Mouse (Mus musculus) frontal cortex, adult (tissue): Measurements from ENCODE around the gene Nup188.

Experiments
- ATAC-seq: cut with Nextera tagmentation; 2 replicates; pipeline ENCODE4 v1.9.2; 2017; ENCODE audit warnings: mild to moderate bottlenecking, moderate library complexity, mixed read lengths; ENCODE audit not compliant: low TSS enrichment

Nup188 gene

GRCm38 (mm10) chr2:30386913-30387312 is 100.7 kb downstream of the Nup188 start:
- no peak for ATAC-seq

DNA sequence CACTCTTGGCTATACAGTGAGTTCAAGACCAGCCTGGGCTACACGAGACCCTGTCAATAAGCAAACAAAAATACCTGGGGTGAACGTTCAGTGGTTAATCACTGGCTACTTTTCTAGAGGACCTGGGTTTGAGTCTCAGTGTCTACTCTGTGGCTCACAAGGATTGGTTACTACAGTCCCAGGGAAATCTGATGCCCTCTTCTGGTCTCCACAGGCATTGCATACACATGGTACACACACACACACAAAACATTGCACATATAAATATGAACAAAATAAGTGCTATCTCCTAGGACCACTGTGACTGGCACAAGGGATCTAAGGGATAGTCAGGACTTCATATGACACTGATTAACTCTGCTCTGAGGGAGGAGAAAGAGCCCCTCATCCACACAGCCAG is 102.8 kb downstream of the Nup188 start:
- no peak for ATAC-seq

DNA sequence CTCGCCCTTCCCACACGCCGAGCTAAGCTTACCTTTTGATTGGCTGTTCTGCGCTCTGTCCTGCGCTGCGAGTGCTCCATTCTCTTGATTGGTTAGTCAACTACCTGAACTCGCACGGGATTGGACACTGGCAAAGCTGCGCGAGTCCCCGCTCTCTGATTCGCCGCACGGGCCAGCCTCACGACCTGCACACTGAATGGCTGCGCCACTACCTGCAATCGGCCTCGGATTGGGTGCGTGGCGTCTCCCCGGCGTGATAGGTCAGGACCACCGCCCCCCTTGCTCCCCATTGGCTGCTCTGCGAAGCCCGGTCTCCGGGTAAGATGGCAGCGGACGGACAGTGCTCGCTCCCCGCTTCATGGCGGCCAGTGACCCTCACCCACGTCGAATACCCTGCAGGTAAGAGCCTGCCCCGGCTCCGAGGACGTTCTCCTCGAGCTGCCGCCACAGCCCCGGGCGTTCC is 105.9 kb downstream of the Nup188 start, which contains the start of gene Dolpp1:
Dolpp1 (plus strand) TSS at position 141 of the 463 bp plus-strand sequence.
- peak; percentile 93 for ATAC-seq

DNA sequence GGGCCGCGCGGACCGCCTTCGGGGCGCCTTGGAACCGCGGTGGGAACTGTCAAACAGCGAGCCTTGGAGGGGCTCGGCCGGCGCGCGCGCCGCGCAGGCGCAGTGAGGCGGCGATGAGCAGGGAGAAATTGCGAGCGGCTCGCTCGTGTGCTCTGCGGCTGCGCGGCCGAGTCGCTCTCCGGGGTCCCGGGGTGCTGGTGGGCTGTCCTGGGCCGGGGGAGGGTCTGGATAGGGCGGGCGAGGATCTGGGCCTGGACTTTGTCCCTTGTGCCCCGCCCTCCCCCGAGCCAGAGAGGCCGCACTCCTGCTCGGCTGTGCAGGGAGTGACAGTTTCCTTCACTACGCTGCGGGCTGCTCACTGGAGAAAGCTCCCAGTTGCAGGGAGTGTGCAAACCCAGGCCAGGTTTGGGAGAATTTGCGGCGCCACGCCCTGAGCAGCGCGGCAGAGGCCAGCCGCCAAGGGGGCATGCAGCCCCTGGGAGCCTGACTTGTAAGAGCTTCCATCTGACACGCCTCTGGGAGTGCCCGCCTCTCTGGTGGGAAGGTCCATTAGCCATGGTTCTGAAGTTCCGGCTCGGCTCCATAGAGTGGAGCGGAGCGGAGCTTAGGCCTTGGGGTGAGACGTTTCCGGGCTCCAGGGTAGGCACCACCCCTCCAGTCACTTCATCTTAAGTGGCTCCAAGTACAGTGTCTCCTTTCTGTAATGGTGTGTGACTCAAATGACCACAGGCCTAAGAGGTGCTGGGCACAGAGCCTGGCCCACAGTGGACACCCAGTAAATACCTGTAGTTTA is 106.6 kb downstream of the Nup188 start:
- peak; percentile 51 for ATAC-seq

- no peak for ATAC-seq
Observed at GRCm38 (mm10) chr2:30393370-30393656, 107.1 kb downstream of the Nup188 start.
